Mouse (Mus musculus) heart, adult 2 months (tissue): ENCODE data around the gene Gm10719.
"Not testable (repeated sequence)": the region's sequence is repeated elsewhere in the genome, so short reads cannot be mapped to it uniquely, and the experiment has no call there.

ENCODE experiments used
- CTCF ChIP-seq: fragments of 200-600 bp; IDR thresholded peaks from 2 replicates; pipeline ENCODE4 v1.8.1; 2022; ENCODE audit warnings: antibody characterized with exemption, mild to moderate bottlenecking, moderate library complexity
- EP300 ChIP-seq: fragments of 200-500 bp; IDR thresholded peaks from 2 replicates; pipeline ENCODE4 v1.6.1; 2011; ENCODE audit warnings: low read depth, low read length, control low read depth; ENCODE audit not compliant: insufficient read depth
- POLR2A ChIP-seq: fragments of 200-500 bp; IDR thresholded peaks from 2 replicates; pipeline ENCODE4 v1.6.1; 2011; ENCODE audit warnings: mild to moderate bottlenecking, low read depth, low read length, control low read depth; ENCODE audit not compliant: insufficient read depth

GRCm38 (mm10) chr9:3036577-3036976 is 19.4 kb downstream of the Gm10719 start, which contains the start of gene Gm10715:
- not testable (repeated sequence) for TF ChIP-seq CTCF, POLR2A, EP300
